Mouse (Mus musculus): ENCODE measurements around the gene Map2k6.

- no peak for TF ChIP-seq CTCF (IDR thresholded peaks at IDR 0.05; ENCODE audit: low read depth, low read length)
- no peak for TF ChIP-seq POLR2A (IDR thresholded peaks at IDR 0.05; ENCODE audit: borderline replicate concordance, low read depth, low read length)
These were observed 51.3 kb downstream of the Map2k6 start for GRCm38 (mm10) chr11:110450091-110450757.

All from bone marrow macrophage, adult 2 months (primary cell).